Mouse (Mus musculus): ENCODE data around the gene 2310022B05Rik. TPM values are rescaled to one million over a fixed set of nuclear protein-coding genes. Genes with fewer than 3 reads are reported as not detected.

2310022B05Rik gene
- 69.5 and 83.6 TPM in 2 replicates for polyA plus RNA-seq (2012; rRNA removed)

GRCm38 (mm10) chr8:124663112-124663873, at the start of gene 2310022B05Rik:
Gene 2310022B05Rik, minus strand, starts transcription at chr8:124663369.

Other genes with a start within 250 kb of the 2310022B05Rik start
- 29.5 and 52.0 TPM in 2 replicates for gene Pgbd5, start 223.7 kb downstream of the 2310022B05Rik start, polyA plus RNA-seq (2012; rRNA removed)
- 27.5 and 28.2 TPM in 2 replicates for gene Cog2, start 142.6 kb downstream of the 2310022B05Rik start, polyA plus RNA-seq (2012; rRNA removed)
- 163 and 220 TPM in 2 replicates for gene Agt, start 93.7 kb downstream of the 2310022B05Rik start, polyA plus RNA-seq (2012; rRNA removed)
- 0.07 and 0.18 TPM in 2 replicates for gene Capn9, start 87.3 kb downstream of the 2310022B05Rik start, polyA plus RNA-seq (2012; rRNA removed)
- 25.6 and 26.2 TPM in 2 replicates for gene Ttc13, start 58.6 kb upstream of the 2310022B05Rik start, polyA plus RNA-seq (2012; rRNA removed)
- 27.6 and 32.5 TPM in 2 replicates for gene Arv1, start 58.8 kb upstream of the 2310022B05Rik start, polyA plus RNA-seq (2012; rRNA removed)
- 0.53 and 0.94 TPM in 2 replicates for gene Fam89a, start 88.5 kb upstream of the 2310022B05Rik start, polyA plus RNA-seq (2012; rRNA removed)
- 0.10 and 0.12 TPM in 2 replicates for gene Trim67, start 129.7 kb upstream of the 2310022B05Rik start, polyA plus RNA-seq (2012; rRNA removed)
- gene Gnpat, start 199.7 kb upstream of the 2310022B05Rik start, polyA plus RNA-seq (2012; rRNA removed) = 46.1 and 47.2 TPM in 2 replicates
- gene 2810004N23Rik, start 199.8 kb upstream of the 2310022B05Rik start, polyA plus RNA-seq (2012; rRNA removed) = 16.1 and 18.5 TPM in 2 replicates
- gene Exoc8, start 234.3 kb upstream of the 2310022B05Rik start, polyA plus RNA-seq (2012; rRNA removed) = 19.1 and 21.5 TPM in 2 replicates
- gene Sprtn, start 234.5 kb upstream of the 2310022B05Rik start, polyA plus RNA-seq (2012; rRNA removed) = 15.8 and 20.7 TPM in 2 replicates

Data from ovary, adult 2 months (tissue).